Mouse (Mus musculus) MEL (cell line): ENCODE data around the gene Zfp281. TPM values are rescaled to one million over a fixed set of nuclear protein-coding genes. Genes with fewer than 3 reads are reported as not detected.

Experiments used
- DNase-seq: peaks from one replicate; pipeline ENCODE4 v3.0.0; 2011; ENCODE audit warnings: low read depth, low spot score
- H3K27ac ChIP-seq: 2 replicates; pipeline ENCODE4 v1.5.1; 2012; ENCODE audit warnings: low read depth, mild to moderate bottlenecking, control low read depth, low read length, moderate library complexity; ENCODE audit not compliant: control insufficient read depth
- H3K27me3 ChIP-seq, 2 experiments: fragments of 150-350 bp in 1 of 2; sonication (generic) in 1 of 2; 2 replicates each; pipeline ENCODE4 v1.6.1; 2012; ENCODE audit warnings: low read length in 2 of 2, mild to moderate bottlenecking in 2 of 2, improper control_type of control experiment in 1 of 2, moderate library complexity in 1 of 2; ENCODE audit not compliant: insufficient read depth in 2 of 2, control insufficient read depth in 1 of 2
- H3K36me3 ChIP-seq, 2 experiments: 2 replicates each; pipeline ENCODE4 v1.6.1; 2012 to 2014; ENCODE audit warnings: low read length in 2 of 2, improper control_type of control experiment in 1 of 2, inconsistent platforms in 1 of 2, mild to moderate bottlenecking in 1 of 2; ENCODE audit not compliant: insufficient read depth in 2 of 2, control insufficient read depth in 1 of 2
- H3K4me1 ChIP-seq, 2 experiments: fragments of 150-350 bp in 1 of 2; sonication (generic) in 1 of 2; 2 replicates each; pipeline ENCODE4 v1.6.1; 2012; ENCODE audit warnings: low read length in 2 of 2, improper control_type of control experiment in 1 of 2, mild to moderate bottlenecking in 1 of 2; ENCODE audit not compliant: insufficient read depth in 2 of 2, control insufficient read depth in 1 of 2
- H3K4me3 ChIP-seq, 2 experiments: fragments of 150-350 bp in 1 of 2; sonication (generic) in 1 of 2; 2 replicates each; pipeline ENCODE4 v1.5.1; 2012; ENCODE audit warnings: low read depth in 2 of 2, low read length in 2 of 2, mild to moderate bottlenecking in 2 of 2, moderate library complexity in 2 of 2, control low read depth in 1 of 2, improper control_type of control experiment in 1 of 2; ENCODE audit not compliant: control insufficient read depth in 1 of 2, insufficient read depth in 1 of 2
- H3K79me2 ChIP-seq: 2 replicates; pipeline ENCODE4 v1.6.1; 2012; ENCODE audit warnings: mild to moderate bottlenecking, low read length, moderate library complexity; ENCODE audit not compliant: control insufficient read depth, poor library complexity, insufficient read depth
- H3K9ac ChIP-seq: 2 replicates; pipeline ENCODE4 v1.6.1; 2012; ENCODE audit warnings: low read depth, mild to moderate bottlenecking, control low read depth, low read length, moderate library complexity; ENCODE audit not compliant: control insufficient read depth, poor library complexity, severe bottlenecking
- H3K9me3 ChIP-seq: fragments of 150-350 bp; sonication (generic); replicated peaks from 2 replicates; pipeline ENCODE4 v1.6.1; 2012; ENCODE audit warnings: mild to moderate bottlenecking, low read length, improper control_type of control experiment, moderate library complexity; ENCODE audit not compliant: insufficient read depth
- BHLHE40 ChIP-seq: IDR thresholded peaks from 2 replicates; pipeline ENCODE4 v1.6.1; 2012; ENCODE audit warnings: low read depth, mild to moderate bottlenecking, inconsistent platforms, low read length, improper control_type of control experiment, borderline replicate concordance
- E2F4 ChIP-seq: IDR thresholded peaks from 2 replicates; pipeline ENCODE4 v1.6.1; 2011; ENCODE audit warnings: low read depth, low read length, improper control_type of control experiment, borderline replicate concordance
- ELF1 ChIP-seq: IDR thresholded peaks from 2 replicates; pipeline ENCODE4 v1.6.1; 2014; ENCODE audit warnings: low read depth, mild to moderate bottlenecking, inconsistent platforms, low read length, improper control_type of control experiment, moderate library complexity
- EP300 ChIP-seq, 2 experiments: IDR thresholded peaks; 2 replicates each; pipeline ENCODE4 v1.6.1; 2011; ENCODE audit warnings: improper control_type of control experiment in 2 of 2, low read length in 2 of 2, low read depth in 1 of 2, mild to moderate bottlenecking in 1 of 2
- ETS1 ChIP-seq: IDR thresholded peaks from 2 replicates; pipeline ENCODE4 v1.6.1; 2012; ENCODE audit warnings: low read depth, mild to moderate bottlenecking, inconsistent platforms, low read length, improper control_type of control experiment, moderate library complexity
- GATA1 ChIP-seq: IDR thresholded peaks from 2 replicates; pipeline ENCODE4 v1.6.1; 2011; ENCODE audit warnings: low read depth, low read length, improper control_type of control experiment
- HCFC1 ChIP-seq: IDR thresholded peaks from 2 replicates; pipeline ENCODE4 v1.6.1; 2012; ENCODE audit warnings: low read depth, mild to moderate bottlenecking, inconsistent platforms, low read length, improper control_type of control experiment, moderate library complexity
- MAFK ChIP-seq: IDR thresholded peaks from 2 replicates; pipeline ENCODE4 v1.6.1; 2011; ENCODE audit warnings: low read depth, mild to moderate bottlenecking, low read length, improper control_type of control experiment, borderline replicate concordance
- MAX ChIP-seq: IDR thresholded peaks from 2 replicates; pipeline ENCODE4 v1.6.1; 2011; ENCODE audit warnings: low read length, improper control_type of control experiment
- MAZ ChIP-seq: IDR thresholded peaks from 2 replicates; pipeline ENCODE4 v1.6.1; 2012; ENCODE audit warnings: low read depth, mild to moderate bottlenecking, inconsistent platforms, low read length, improper control_type of control experiment
- MXI1 ChIP-seq: IDR thresholded peaks from 2 replicates; pipeline ENCODE4 v1.6.1; 2011; ENCODE audit warnings: mild to moderate bottlenecking, low read depth, low read length, improper control_type of control experiment
- MYB ChIP-seq: IDR thresholded peaks from 2 replicates; pipeline ENCODE4 v1.6.1; 2011; ENCODE audit warnings: mild to moderate bottlenecking, low read depth, low read length, improper control_type of control experiment
- MYC ChIP-seq: IDR thresholded peaks from 2 replicates; pipeline ENCODE4 v1.6.1; 2011; ENCODE audit warnings: low read depth, mild to moderate bottlenecking, low read length, improper control_type of control experiment, moderate library complexity
- POLR2A ChIP-seq, 2 experiments: IDR thresholded peaks; 2 replicates each; pipeline ENCODE4 v1.6.1; 2011 to 2012; ENCODE audit warnings: low read length in 2 of 2, mild to moderate bottlenecking in 2 of 2, control low read depth in 1 of 2, improper control_type of control experiment in 1 of 2, low read depth in 1 of 2, moderate library complexity in 1 of 2; ENCODE audit not compliant: control insufficient read depth in 1 of 2, insufficient read depth in 1 of 2, poor library complexity in 1 of 2
- RCOR1 ChIP-seq: IDR thresholded peaks from 2 replicates; pipeline ENCODE4 v1.6.1; 2012; ENCODE audit warnings: low read depth, mild to moderate bottlenecking, inconsistent platforms, low read length, improper control_type of control experiment
- SIN3A ChIP-seq: IDR thresholded peaks from 2 replicates; pipeline ENCODE4 v1.6.1; 2012; ENCODE audit warnings: low read length, improper control_type of control experiment, inconsistent platforms
- TAL1 ChIP-seq: IDR thresholded peaks from 2 replicates; pipeline ENCODE4 v1.6.1; 2012; ENCODE audit warnings: mild to moderate bottlenecking, inconsistent platforms, low read length, moderate library complexity, mixed read lengths
- TCF12 ChIP-seq: IDR thresholded peaks from 2 replicates; pipeline ENCODE4 v1.6.1; 2014; ENCODE audit warnings: low read depth, mild to moderate bottlenecking, inconsistent platforms, low read length, improper control_type of control experiment, moderate library complexity
- USF1 ChIP-seq: IDR thresholded peaks from 2 replicates; pipeline ENCODE4 v1.6.1; 2014; ENCODE audit warnings: low read depth, mild to moderate bottlenecking, inconsistent platforms, low read length, improper control_type of control experiment, moderate library complexity
- ZC3H11A ChIP-seq: IDR thresholded peaks from 2 replicates; pipeline ENCODE4 v1.6.1; 2012; ENCODE audit warnings: low read depth, mild to moderate bottlenecking, inconsistent platforms, low read length, improper control_type of control experiment
- ZKSCAN1 ChIP-seq: IDR thresholded peaks from 2 replicates; pipeline ENCODE4 v1.6.1; 2012; ENCODE audit warnings: low read depth, mild to moderate bottlenecking, inconsistent platforms, low read length, improper control_type of control experiment, moderate library complexity
- polyA plus RNA-seq, 2 experiments: library from polyadenylated mRNA; stranded (reverse) in 1 of 2; unstranded in 1 of 2; fragments of >175 nt in 1 of 2; fragments of >200 nt in 1 of 2; gene quantifications; 2 replicates each; pipeline versions ENCODE4 v1.2.1 to v1.2.4; 2012; ENCODE audit warnings: low replicate concordance in 2 of 2, low read depth in 1 of 2; ENCODE audit not compliant: insufficient read length in 2 of 2, insufficient read depth in 1 of 2, missing spikeins in 1 of 2
- total RNA-seq: library from RNA; depleted of rRNA; stranded (reverse); fragments of 300-350 nt; gene quantifications from 2 replicates; pipeline ENCODE4 v1.2.3, GENCODE M21; 2012

The Zfp281 gene
- total and polyA plus RNA-seq, 3 experiments: 10.5 to 12.4 TPM; not detected in 1

DNA sequence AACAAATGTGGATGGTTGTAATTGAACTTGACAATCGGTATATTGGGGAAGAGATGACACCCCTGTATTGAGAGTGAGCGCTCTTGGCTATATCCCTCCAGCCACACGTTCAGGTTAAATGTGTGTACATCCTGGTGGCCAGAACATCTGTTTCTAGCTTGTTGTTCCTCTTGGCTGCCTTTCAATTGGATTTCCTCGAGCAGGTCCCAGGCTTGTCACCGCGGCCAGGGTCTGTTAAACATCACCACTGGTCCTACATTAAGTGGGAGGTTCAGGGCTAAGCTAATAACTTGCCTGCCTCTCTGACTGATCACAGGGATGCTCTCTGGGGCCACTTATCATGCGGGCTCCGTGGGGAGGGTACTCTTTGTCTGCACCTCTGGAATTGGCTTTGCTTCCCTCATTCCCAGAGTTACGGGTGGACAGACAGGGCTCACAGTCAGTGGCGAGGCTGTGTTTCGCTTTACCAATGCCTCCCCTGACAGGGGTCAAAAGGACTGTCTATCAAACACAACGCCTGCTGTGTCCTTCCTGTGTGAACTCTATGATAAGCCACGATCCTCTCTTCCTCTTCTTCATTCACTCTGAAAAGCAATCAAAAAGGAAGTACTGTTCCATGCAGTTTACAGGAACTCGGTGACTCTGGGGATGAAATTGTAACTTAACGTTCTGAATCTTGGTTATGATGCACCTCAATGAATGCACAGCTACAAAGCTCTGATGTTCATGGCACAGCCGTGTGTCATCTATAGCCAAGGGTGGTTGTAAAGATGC, 46.6 kb upstream of the Zfp281 start:
- Histone ChIP-seq H3K4me1 (peaks cover 9 to 26% of the 10 kb centered on the region in 2 experiments), H3K27me3 (no peaks in the 10 kb centered on the region), H3K79me2 (no peaks in the 10 kb centered on the region), H3K4me3 (peak overlapping the region; percentile 48 to 92), H3K27ac (peak overlapping the region; percentile 85)
- peak; percentile 78 for DNase-seq
- TF ChIP-seq HCFC1: no peak
- peak; percentile 37; the same call in 1 of the 2 replicates for TF ChIP-seq MYB
- TF ChIP-seq TCF12: peak; percentile 95
- TF ChIP-seq MAZ: peak; percentile 75
- peak; percentile 71; the same call in 1 of the 2 replicates for TF ChIP-seq BHLHE40
- TF ChIP-seq MYC: peak; percentile 77
- TF ChIP-seq E2F4: no peak
- no peak for TF ChIP-seq ZKSCAN1
- no peak for TF ChIP-seq ZC3H11A
- TF ChIP-seq SIN3A: peak; percentile 74; the same call in 1 of the 2 replicates
- 0 out of 2 replicates have a peak, but pooled peaks have one; percentile 28 for TF ChIP-seq ELF1
- TF ChIP-seq MAFK: peak; percentile 18; the same call in 1 of the 2 replicates
- TF ChIP-seq TAL1: peak; percentile 94
- TF ChIP-seq RCOR1: peak; percentile 92
- no peak for TF ChIP-seq USF1
- peak; percentile 92 to 97 for TF ChIP-seq EP300 (IDR thresholded peaks at IDR 0.05; ENCODE audit: low read depth in 1 of 2, low read length in 2 of 2)
- peak in 1 of 2 experiments; percentile 43; a peak in 1 of 4 replicates for TF ChIP-seq POLR2A (IDR thresholded peaks at IDR 0.05; ENCODE audit: control insufficient read depth in 1 of 2, insufficient read depth in 1 of 2, low read depth in 1 of 2, low read length in 2 of 2, poor library complexity in 1 of 2)
- TF ChIP-seq GATA1: peak; percentile 95
- TF ChIP-seq MAX: peak; percentile 64; the same call in 1 of the 2 replicates
- peak; percentile 82 for TF ChIP-seq ETS1
- TF ChIP-seq MXI1: peak; percentile 36
- TF ChIP-seq, all 39 proteins: peak for 16
- peaks cover 0 to 20% of the 10 kb centered on the region in 2 experiments; a peak in 2 of 4 replicates for H3K36me3 ChIP-seq
- H3K9ac ChIP-seq: peak overlapping the region; percentile 75
- no peaks in the 10 kb centered on the region for H3K9me3 ChIP-seq
